Mouse (Mus musculus) layer of hippocampus, adult 18-20 months (tissue): Measurements from ENCODE around the gene Secisbp2. TPM values are rescaled to one million over a fixed set of nuclear protein-coding genes. Genes with fewer than 3 reads are reported as not detected.

Experiments
- DNase-seq, 2 experiments: peaks; one replicate each; pipeline ENCODE4 v3.0.0; 2022; ENCODE audit warnings: low spot score in 2 of 2
- total RNA-seq, 2 experiments: library from RNA; stranded (reverse); gene quantifications; 2 replicates each; pipeline ENCODE4 v1.2.3; 2021

Gene Secisbp2
- total RNA-seq, 2 experiments from 2014 or later: 17.5 to 18.2 TPM

DNA sequence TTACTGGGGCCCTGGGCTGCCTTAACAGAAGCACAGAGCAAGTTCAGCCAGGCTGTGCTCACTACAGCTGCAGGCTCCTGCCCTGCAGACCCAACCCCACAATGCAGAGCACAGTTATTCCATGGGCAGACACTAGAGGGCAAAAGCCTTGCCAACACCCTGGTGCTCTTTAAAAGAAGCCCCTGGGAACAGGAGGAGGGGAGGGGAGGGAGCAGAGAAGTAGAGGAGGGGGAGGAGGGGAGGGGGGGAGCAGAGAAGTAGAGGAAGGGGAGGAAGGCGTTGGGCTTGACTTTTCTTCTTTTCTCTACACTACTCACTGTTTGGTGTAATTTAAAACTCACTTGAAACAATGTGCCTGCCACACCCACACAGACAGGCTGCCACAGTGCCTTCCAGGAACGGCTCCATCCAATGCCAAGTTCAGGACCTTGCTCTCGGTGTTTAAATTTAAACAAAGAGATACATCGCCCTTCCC is 78.4 kb downstream of the Secisbp2 start:
- no peak for DNase-seq

DNA sequence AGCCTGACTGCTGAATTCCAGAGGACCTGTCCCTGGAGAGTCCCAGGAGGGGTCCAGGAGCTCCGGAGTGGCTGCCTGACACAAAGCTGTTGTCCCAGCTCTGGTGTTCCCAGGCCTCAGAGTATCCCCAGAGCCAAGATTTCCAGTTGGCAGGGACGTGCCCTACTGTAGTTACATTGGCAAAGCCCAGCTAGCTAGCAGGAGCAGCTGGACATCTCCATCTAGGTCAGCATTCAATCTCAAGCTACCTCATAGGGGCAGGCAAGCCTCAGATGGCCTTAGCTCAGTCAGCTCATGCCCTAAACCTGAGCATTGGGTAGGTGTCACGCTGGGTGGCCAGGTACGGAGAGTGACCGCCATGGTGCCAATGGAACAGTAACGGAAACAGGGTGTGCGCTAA is 80.0 kb downstream of the Secisbp2 start:
- no peak for DNase-seq

DNA sequence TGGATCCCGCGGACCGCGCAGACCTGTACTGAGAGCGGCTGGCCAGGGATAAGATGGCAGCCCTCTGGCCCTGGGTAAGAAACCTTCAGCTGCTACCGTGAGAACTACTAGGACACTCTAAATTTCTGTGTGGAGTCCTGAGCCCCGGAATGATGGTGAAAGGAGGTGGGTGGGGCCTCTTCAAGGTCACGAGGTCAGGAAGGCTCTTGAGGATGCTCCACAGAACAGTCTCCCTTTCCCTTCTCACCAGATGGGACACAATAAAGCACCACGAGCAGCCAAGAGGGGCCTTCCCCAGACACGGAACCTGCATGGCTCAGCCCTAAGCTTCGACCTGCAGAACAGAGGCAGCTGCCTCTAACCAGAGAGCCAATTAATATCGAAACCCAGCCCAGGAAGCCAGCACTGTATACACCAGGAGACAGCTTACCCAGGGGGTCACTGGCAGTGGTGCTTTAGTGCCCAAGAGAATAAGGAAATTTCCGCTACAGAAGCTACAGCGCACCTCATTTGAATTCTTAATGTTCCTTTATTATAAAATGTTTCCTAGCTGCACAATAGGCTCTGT is 80.7 kb downstream of the Secisbp2 start:
- DNase-seq: no peak

Other genes starting within 250 kb of the Secisbp2 start
- gene S1pr3, start 243.1 kb upstream of the Secisbp2 start, total RNA-seq: 1 to 10 TPM; 4.8 to 6.2 TPM
- 100 to 1,000 TPM; 118 to 119 TPM for gene Shc3, start 82.3 kb upstream of the Secisbp2 start, total RNA-seq
- 1 to 10 TPM; 2.1 to 2.2 TPM for gene Cks2, start 6.5 kb upstream of the Secisbp2 start, total RNA-seq
- gene Sema4d, start 142.1 kb downstream of the Secisbp2 start, total RNA-seq: 10 to 100 TPM; 78.8 to 79.1 TPM
- gene Gadd45g, start 195.0 kb downstream of the Secisbp2 start, total RNA-seq: 10 to 100 TPM; 21.9 to 22.9 TPM